Mouse (Mus musculus): ENCODE results near the gene Krt42. TPM values are rescaled to one million over a fixed set of nuclear protein-coding genes. Genes with fewer than 3 reads are reported as not detected.
"Not testable (repeated sequence)": the region's sequence is repeated elsewhere in the genome, so short reads cannot be mapped to it uniquely, and the experiment has no call there.

The Krt42 gene
- polyA plus RNA-seq, 1 experiment from 2014 or later, result not detected

DNA sequence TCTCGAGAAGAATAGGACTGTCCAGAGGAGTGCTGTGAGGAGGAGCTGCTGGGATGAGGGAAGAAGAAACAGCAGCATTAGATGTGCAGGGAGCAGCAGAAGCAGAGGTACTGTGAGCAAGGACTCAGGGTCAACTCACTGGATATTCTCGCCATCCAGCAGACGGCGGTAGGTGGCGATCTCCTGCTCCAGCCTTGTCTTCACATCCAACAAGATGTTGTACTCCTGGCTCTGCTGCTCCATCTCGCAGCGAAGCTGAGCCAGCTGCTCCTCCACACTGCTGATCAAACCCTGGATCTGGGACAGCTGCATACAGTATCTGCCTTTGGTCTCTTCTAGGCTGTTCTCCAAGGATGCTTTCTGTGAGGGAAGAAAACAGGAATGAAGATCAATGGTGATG is 23.2 kb downstream of the Krt42 start:
- H3K36me3 ChIP-seq (ENCODE audit: control insufficient read depth, insufficient read depth, low read length); H3K27me3 ChIP-seq (ENCODE audit: control insufficient read depth, insufficient read depth, low read depth, low read length); H3K27ac ChIP-seq (ENCODE audit: low read length); H3K9ac ChIP-seq (ENCODE audit: low read depth, low read length); ATAC-seq; H3K4me2 ChIP-seq (ENCODE audit: low read length); H3K9me3 ChIP-seq (replicated peaks; ENCODE audit: control insufficient read depth, low read length, poor library complexity, severe bottlenecking); H3K4me1 ChIP-seq (ENCODE audit: control insufficient read depth, insufficient read depth, low read length); H3K4me3 ChIP-seq (ENCODE audit: low read depth, low read length): not testable (repeated sequence)
- WGBS, result 68% methylated on average over 7 of the region's 7 CpGs

DNA sequence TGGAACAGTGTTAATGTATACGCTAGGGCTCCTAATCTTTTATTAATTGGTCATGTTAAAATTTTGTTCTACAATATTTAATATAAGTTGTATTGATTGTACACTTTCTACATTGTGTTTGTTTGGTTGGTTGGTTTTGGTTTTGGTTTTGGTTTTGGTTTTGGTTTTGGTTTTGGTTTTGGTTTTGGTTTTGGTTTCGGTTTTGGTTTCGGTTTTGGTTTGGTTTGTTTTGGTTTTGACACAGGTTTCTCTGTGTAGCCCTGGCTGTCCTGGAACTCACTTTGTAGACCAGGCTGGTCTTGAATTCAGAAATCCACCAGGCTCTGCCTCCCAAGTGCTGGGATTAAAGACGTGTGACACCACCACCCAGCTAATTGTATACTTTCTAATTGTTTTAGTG is 29.4 kb downstream of the Krt42 start:
- H3K27me3 ChIP-seq (ENCODE audit: control insufficient read depth, insufficient read depth, low read depth, low read length); H3K4me3 ChIP-seq (ENCODE audit: low read depth, low read length); ATAC-seq; H3K4me1 ChIP-seq (ENCODE audit: control insufficient read depth, insufficient read depth, low read length); H3K27ac ChIP-seq (ENCODE audit: low read length); H3K4me2 ChIP-seq (ENCODE audit: low read length); H3K9ac ChIP-seq (ENCODE audit: low read depth, low read length); H3K36me3 ChIP-seq (ENCODE audit: control insufficient read depth, insufficient read depth, low read length); H3K9me3 ChIP-seq (replicated peaks; ENCODE audit: control insufficient read depth, low read length, poor library complexity, severe bottlenecking): not testable (repeated sequence)
- 89% methylated on average over 4 of the region's 4 CpGs for WGBS

DNA sequence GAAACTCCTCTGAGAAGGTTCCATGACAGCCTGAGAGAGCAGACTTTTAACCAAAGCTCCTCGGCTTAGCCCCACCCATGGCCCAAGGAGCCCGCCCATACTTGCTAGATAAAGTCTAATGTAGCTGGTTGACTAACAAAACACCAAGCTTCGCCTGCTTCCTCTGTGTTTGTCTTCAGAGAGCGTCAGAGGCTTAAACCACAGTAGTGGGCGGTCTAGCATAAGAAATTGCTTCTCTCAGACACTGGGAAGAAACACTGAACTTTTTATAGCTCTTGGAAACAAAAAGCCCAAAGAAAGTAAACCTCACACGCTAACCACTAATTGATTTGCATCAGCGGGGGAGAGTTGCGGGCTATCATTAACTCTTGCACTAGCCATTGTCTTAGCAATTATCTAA is 47.9 kb downstream of the Krt42 start:
- ATAC-seq, result no peak
- H3K4me3 ChIP-seq (ENCODE audit: low read depth, low read length), result no peak overlapping the region
- no peak overlapping the region for H3K4me2 ChIP-seq (ENCODE audit: low read length)

DNA sequence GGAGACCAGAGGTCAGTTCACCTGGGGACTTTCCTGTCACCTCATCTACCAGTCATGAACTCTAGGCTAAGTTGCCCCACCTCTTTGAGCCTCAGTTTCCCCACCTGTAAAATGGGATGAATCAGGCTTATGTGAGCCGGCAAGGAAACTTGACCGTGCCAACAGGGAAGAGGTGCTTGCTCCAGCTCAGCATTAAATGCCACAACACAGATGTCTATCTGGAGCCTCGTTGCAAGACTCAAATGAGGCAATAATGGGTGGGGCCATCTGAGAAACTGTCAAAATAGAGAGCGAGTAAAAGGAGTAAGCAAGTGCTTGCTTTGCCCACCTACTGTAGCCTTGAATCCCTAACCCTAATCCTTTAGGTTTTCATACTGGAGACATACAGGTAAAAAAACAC is 50.4 kb downstream of the Krt42 start:
- H3K9ac ChIP-seq (ENCODE audit: low read depth, low read length), result no peak overlapping the region
- H3K27me3 ChIP-seq (ENCODE audit: control insufficient read depth, insufficient read depth, low read depth, low read length), result no peaks in the 10 kb centered on the region
- H3K4me1 ChIP-seq (ENCODE audit: control insufficient read depth, insufficient read depth, low read length), result no peaks in the 10 kb centered on the region
- H3K27ac ChIP-seq (ENCODE audit: low read length), result no peak overlapping the region
- H3K4me2 ChIP-seq (ENCODE audit: low read length), result no peak overlapping the region
- ATAC-seq, result no peak
- no peak overlapping the region for H3K4me3 ChIP-seq (ENCODE audit: low read depth, low read length)
- no peaks in the 10 kb centered on the region for H3K36me3 ChIP-seq (ENCODE audit: control insufficient read depth, insufficient read depth, low read length)
- 84% methylated on average over 4 of the region's 4 CpGs for WGBS
- no peaks in the 10 kb centered on the region for H3K9me3 ChIP-seq (replicated peaks; ENCODE audit: control insufficient read depth, low read length, poor library complexity, severe bottlenecking)

More for the DNA sequence above, 47.9 kb downstream of the Krt42 start:
- Histone ChIP-seq H3K9me3 (replicated peaks; ENCODE audit: control insufficient read depth, low read length, poor library complexity, severe bottlenecking) (peaks cover 8% of the 10 kb centered on the region; the same call in 1 of the 2 replicates), H3K4me1 (ENCODE audit: control insufficient read depth, insufficient read depth, low read length) (no peaks in the 10 kb centered on the region), H3K9ac (ENCODE audit: low read depth, low read length) (no peak overlapping the region), H3K36me3 (ENCODE audit: control insufficient read depth, insufficient read depth, low read length) (no peaks in the 10 kb centered on the region), H3K27me3 (ENCODE audit: control insufficient read depth, insufficient read depth, low read depth, low read length) (no peaks in the 10 kb centered on the region), H3K27ac (ENCODE audit: low read length) (no peak overlapping the region)
- 70% methylated on average over 8 of the region's 8 CpGs for WGBS

Other genes with a start within 250 kb of the Krt42 start
- gene Krt33b, start 240.0 kb downstream of the Krt42 start, polyA plus RNA-seq (2015; fragmentation: Nextera tagmentation; extraction: Ambion mirVana), result 0.11 TPM in 1 of 2 replicates, not detected in the other
- gene Krt34, start 228.3 kb downstream of the Krt42 start, polyA plus RNA-seq (2015; fragmentation: Nextera tagmentation; extraction: Ambion mirVana), result not detected in 2 replicates
- gene Krt31, start 219.3 kb downstream of the Krt42 start, polyA plus RNA-seq (2015; fragmentation: Nextera tagmentation; extraction: Ambion mirVana), result not detected in 2 replicates
- gene Krt32, start 181.6 kb downstream of the Krt42 start, polyA plus RNA-seq (2015; fragmentation: Nextera tagmentation; extraction: Ambion mirVana), result not detected in 2 replicates
- gene Krt35, start 173.6 kb downstream of the Krt42 start, polyA plus RNA-seq (2015; fragmentation: Nextera tagmentation; extraction: Ambion mirVana), result not detected in 2 replicates
- not detected in 2 replicates for gene Krt36, start 164.2 kb downstream of the Krt42 start, polyA plus RNA-seq (2015; fragmentation: Nextera tagmentation; extraction: Ambion mirVana)
- gene Krt13, start 148.3 kb downstream of the Krt42 start, polyA plus RNA-seq (2015; fragmentation: Nextera tagmentation; extraction: Ambion mirVana), result 0.11 TPM in 1 of 2 replicates, not detected in the other
- gene Krt15, start 133.9 kb downstream of the Krt42 start, polyA plus RNA-seq (2015; fragmentation: Nextera tagmentation; extraction: Ambion mirVana), result 0.31 and 0.40 TPM in 2 replicates
- gene Krt19, start 121.2 kb downstream of the Krt42 start, polyA plus RNA-seq (2015; fragmentation: Nextera tagmentation; extraction: Ambion mirVana), result 2.9 and 3.4 TPM in 2 replicates
- not detected in 2 replicates for gene Krt9, start 76.6 kb downstream of the Krt42 start, polyA plus RNA-seq (2015; fragmentation: Nextera tagmentation; extraction: Ambion mirVana)
- 0.19 and 0.28 TPM in 2 replicates for gene Krt14, start 62.3 kb downstream of the Krt42 start, polyA plus RNA-seq (2015; fragmentation: Nextera tagmentation; extraction: Ambion mirVana)
- gene Krt16, start 21.0 kb downstream of the Krt42 start, polyA plus RNA-seq (2015; fragmentation: Nextera tagmentation; extraction: Ambion mirVana), result not detected in 2 replicates
- 0.50 TPM in 1 of 2 replicates, not detected in the other for gene Krt17, start 8.8 kb downstream of the Krt42 start, polyA plus RNA-seq (2015; fragmentation: Nextera tagmentation; extraction: Ambion mirVana)
- 1,185 and 1,247 TPM in 2 replicates for gene Eif1, start 50.0 kb upstream of the Krt42 start, polyA plus RNA-seq (2015; fragmentation: Nextera tagmentation; extraction: Ambion mirVana)
- 0.46 and 1.6 TPM in 2 replicates for gene Gast, start 64.5 kb upstream of the Krt42 start, polyA plus RNA-seq (2015; fragmentation: Nextera tagmentation; extraction: Ambion mirVana)
- gene Hap1, start 86.3 kb upstream of the Krt42 start, polyA plus RNA-seq (2015; fragmentation: Nextera tagmentation; extraction: Ambion mirVana), result 417 and 440 TPM in 2 replicates
- 99.7 and 109 TPM in 2 replicates for gene Jup, start 127.9 kb upstream of the Krt42 start, polyA plus RNA-seq (2015; fragmentation: Nextera tagmentation; extraction: Ambion mirVana)
- gene P3h4, start 145.0 kb upstream of the Krt42 start, polyA plus RNA-seq (2015; fragmentation: Nextera tagmentation; extraction: Ambion mirVana), result 20.7 and 20.8 TPM in 2 replicates
- gene Fkbp10, start 145.8 kb upstream of the Krt42 start, polyA plus RNA-seq (2015; fragmentation: Nextera tagmentation; extraction: Ambion mirVana), result 19.3 and 19.6 TPM in 2 replicates
- 109 and 122 TPM in 2 replicates for gene Nt5c3b, start 171.9 kb upstream of the Krt42 start, polyA plus RNA-seq (2015; fragmentation: Nextera tagmentation; extraction: Ambion mirVana)
- gene Klhl10, start 172.0 kb upstream of the Krt42 start, polyA plus RNA-seq (2015; fragmentation: Nextera tagmentation; extraction: Ambion mirVana), result 0.70 and 0.73 TPM in 2 replicates
- gene Klhl11, start 202.9 kb upstream of the Krt42 start, polyA plus RNA-seq (2015; fragmentation: Nextera tagmentation; extraction: Ambion mirVana), result 10.3 and 11.0 TPM in 2 replicates

Data from midbrain, embryonic 16.5 days (tissue).